Mouse (Mus musculus) testis, adult 2 months (tissue): ENCODE data around the gene Rnf187. TPM values are rescaled to one million over a fixed set of nuclear protein-coding genes. Genes with fewer than 3 reads are reported as not detected.
A peak's percentile ranks its signal among the peaks of the same experiment; 100 is the strongest.

Experiments used
- H3K27ac ChIP-seq: fragments of 200-500 bp; 2 replicates; pipeline ENCODE4 v1.5.1; 2012; ENCODE audit warnings: low read depth, low read length; ENCODE audit not compliant: control insufficient read depth, insufficient read depth
- H3K27me3 ChIP-seq: fragments of 200-500 bp; 2 replicates; pipeline ENCODE4 v1.6.1; 2012; ENCODE audit warnings: mild to moderate bottlenecking, low read length, moderate library complexity; ENCODE audit not compliant: control insufficient read depth, insufficient read depth
- H3K36me3 ChIP-seq: fragments of 200-500 bp; 2 replicates; pipeline ENCODE4 v1.6.1; 2012; ENCODE audit warnings: mild to moderate bottlenecking, low read length; ENCODE audit not compliant: control insufficient read depth, insufficient read depth
- H3K4me1 ChIP-seq: fragments of 200-500 bp; 2 replicates; pipeline ENCODE4 v1.6.1; 2012; ENCODE audit warnings: low read length; ENCODE audit not compliant: control insufficient read depth, insufficient read depth
- H3K4me3 ChIP-seq: fragments of 200-500 bp; 2 replicates; pipeline ENCODE4 v1.5.1; 2012; ENCODE audit warnings: low read depth, mild to moderate bottlenecking, low read length, moderate library complexity, mixed read lengths; ENCODE audit not compliant: control insufficient read depth
- CTCF ChIP-seq: fragments of 200-500 bp; IDR thresholded peaks from 2 replicates; pipeline ENCODE4 v1.5.1; 2012; ENCODE audit warnings: low read depth, mild to moderate bottlenecking, inconsistent platforms, low read length, moderate library complexity; ENCODE audit not compliant: control insufficient read depth, insufficient read depth, insufficient replicate concordance
- POLR2A ChIP-seq: fragments of 200-500 bp; IDR thresholded peaks from 2 replicates; pipeline ENCODE4 v1.6.1; 2012; ENCODE audit warnings: low read depth, mild to moderate bottlenecking, inconsistent platforms, low read length, moderate library complexity; ENCODE audit not compliant: control insufficient read depth
- polyA plus RNA-seq: library from polyadenylated mRNA; depleted of rRNA; stranded (reverse); fragments of >200 nt; gene quantifications from 2 replicates; pipeline ENCODE4 v1.2.3, GENCODE M21; 2012

Gene Rnf187
- polyA plus RNA-seq, 1 experiment, result 215 TPM

- Histone ChIP-seq H3K27ac (no peak overlapping the region), H3K4me1 (peaks cover 17% of the 10 kb centered on the region), H3K27me3 (no peaks in the 10 kb centered on the region), H3K36me3 (peaks cover 7% of the 10 kb centered on the region), H3K4me3 (no peak overlapping the region; the same call in 1 of the 2 replicates)
- TF ChIP-seq CTCF, result no peak
- no peak for TF ChIP-seq POLR2A
These were observed 41.8 kb upstream of the Rnf187 start for GRCm38 (mm10) chr11:58980381-58980990.

DNA sequence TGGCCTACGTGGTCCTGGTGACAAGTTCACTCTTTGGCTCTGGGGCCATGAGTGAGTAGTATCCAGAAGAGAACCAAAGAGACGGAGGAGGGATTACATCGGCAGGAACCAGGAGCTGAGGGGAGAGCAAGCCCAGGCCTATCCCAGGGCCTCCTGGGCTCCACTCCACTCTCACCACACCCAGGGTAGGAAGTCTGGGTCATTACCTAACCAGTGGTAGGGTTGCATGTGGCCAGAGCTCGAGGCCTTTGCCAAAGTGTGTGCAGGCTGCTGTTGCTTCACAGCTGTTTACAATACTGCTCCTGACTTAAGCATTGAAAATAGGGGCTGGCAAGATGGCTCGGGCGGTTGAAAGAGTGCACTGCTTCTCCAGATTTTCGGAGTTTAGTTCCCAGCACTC, 40.9 kb upstream of the Rnf187 start:
- Histone ChIP-seq H3K27ac (peak overlapping the region; percentile 39), H3K27me3 (no peaks in the 10 kb centered on the region), H3K4me3 (peak overlapping the region; percentile 94), H3K36me3 (peaks cover 4% of the 10 kb centered on the region), H3K4me1 (peaks cover 17% of the 10 kb centered on the region)
- no peak for TF ChIP-seq POLR2A
- no peak for TF ChIP-seq CTCF

GRCm38 (mm10) chr11:58979183-58979582, 40.5 kb upstream of the Rnf187 start:
- H3K4me1 ChIP-seq, result peaks cover 17% of the 10 kb centered on the region
- peak overlapping the region; percentile 39 for H3K27ac ChIP-seq
- no peak for TF ChIP-seq CTCF
- TF ChIP-seq POLR2A, result no peak
- peaks cover 3% of the 10 kb centered on the region for H3K36me3 ChIP-seq
- peak overlapping the region; percentile 94 for H3K4me3 ChIP-seq
- H3K27me3 ChIP-seq, result no peaks in the 10 kb centered on the region

DNA sequence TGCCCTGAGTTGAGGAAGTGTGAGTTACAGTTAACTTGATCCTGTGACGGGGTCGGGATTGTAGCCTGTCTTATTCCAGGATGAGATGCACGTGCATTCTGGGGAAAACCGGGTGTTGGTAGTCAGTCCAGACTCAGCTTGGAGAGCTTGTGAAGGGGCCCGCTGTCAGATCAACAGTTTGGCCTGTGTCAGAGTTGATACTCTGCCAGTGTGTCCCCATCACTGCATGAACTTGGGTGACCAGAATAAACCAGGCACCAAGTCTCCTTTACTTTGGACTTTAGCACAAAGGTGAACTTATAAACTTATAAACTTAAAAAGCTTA, 40.0 kb upstream of the Rnf187 start:
- TF ChIP-seq POLR2A (no peak), CTCF (no peak)
- H3K4me1 ChIP-seq, result peaks cover 21% of the 10 kb centered on the region
- H3K27ac ChIP-seq, result peak overlapping the region; percentile 88
- no peaks in the 10 kb centered on the region for H3K27me3 ChIP-seq
- H3K4me3 ChIP-seq, result peak overlapping the region; percentile 94
- H3K36me3 ChIP-seq, result peaks cover 3% of the 10 kb centered on the region

GRCm38 (mm10) chr11:58978027-58978705, 39.5 kb upstream of the Rnf187 start, which contains the start of gene Trim11:
Gene Trim11 (plus strand): TSS chr11:58978093.
- H3K4me1 ChIP-seq, result peaks cover 22% of the 10 kb centered on the region
- peak within 1 kb of the TSS; percentile 88 for H3K27ac ChIP-seq
- H3K27me3 ChIP-seq, result no peaks in the 10 kb centered on the region
- H3K4me3 ChIP-seq, result peak within 1 kb of the TSS; percentile 94
- H3K36me3 ChIP-seq, result peaks cover 3% of the 10 kb centered on the region
- TF ChIP-seq POLR2A, result peak; percentile 48
- no peak for TF ChIP-seq CTCF

DNA sequence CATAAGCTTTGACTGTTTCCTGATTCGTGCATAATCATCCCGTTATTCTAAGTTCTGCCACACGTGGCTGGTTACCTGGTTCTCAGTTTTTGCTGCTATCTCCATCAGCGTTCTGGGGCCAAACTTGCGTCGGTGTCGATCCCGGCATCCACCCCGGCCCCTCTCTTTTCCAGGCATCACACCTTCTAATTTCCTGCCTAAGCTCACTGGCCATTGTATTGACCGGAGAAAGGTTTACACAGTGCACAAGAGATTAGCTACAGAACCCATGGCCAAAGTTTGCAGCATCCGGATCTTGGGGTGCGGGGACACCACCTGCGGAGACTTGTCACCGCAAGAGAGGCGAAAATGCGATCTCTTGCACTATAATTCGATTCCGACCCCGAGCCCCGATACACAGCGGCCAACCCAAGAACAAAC, 38.9 kb upstream of the Rnf187 start:
- Histone ChIP-seq H3K27ac (peak overlapping the region; percentile 78), H3K4me3 (peak overlapping the region; percentile 94), H3K4me1 (peaks cover 22% of the 10 kb centered on the region), H3K27me3 (no peaks in the 10 kb centered on the region), H3K36me3 (peaks cover 3% of the 10 kb centered on the region; the same call in 1 of the 2 replicates)
- no peak for TF ChIP-seq CTCF
- no peak for TF ChIP-seq POLR2A

- Histone ChIP-seq H3K27ac (peak overlapping the region; percentile 78), H3K36me3 (peaks cover 3% of the 10 kb centered on the region; the same call in 1 of the 2 replicates), H3K27me3 (no peaks in the 10 kb centered on the region), H3K4me1 (peaks cover 22% of the 10 kb centered on the region), H3K4me3 (peak overlapping the region; percentile 94)
- TF ChIP-seq CTCF (no peak), POLR2A (no peak)
These were observed 38.4 kb upstream of the Rnf187 start for GRCm38 (mm10) chr11:58977150-58977549.
